Mouse (Mus musculus) urinary bladder, adult 2 months (tissue): Measurements from ENCODE around the gene Olfr1393. TPM values are rescaled to one million over a fixed set of nuclear protein-coding genes. Genes with fewer than 3 reads are reported as not detected.
"Not testable (repeated sequence)": the region's sequence is repeated elsewhere in the genome, so short reads cannot be mapped to it uniquely, and the experiment has no call there.

Source experiments
- DNase-seq: peaks from one replicate; pipeline ENCODE4 v3.0.0; 2022; ENCODE audit warnings: low spot score
- polyA plus RNA-seq: library from polyadenylated mRNA; depleted of rRNA; stranded (reverse); fragments of >200 nt; gene quantifications from 2 replicates; pipeline ENCODE4 v1.2.3, GENCODE M21; 2012; rRNA removed

Olfr1393 gene
- polyA plus RNA-seq, 1 experiment, result 0.12 TPM

DNA sequence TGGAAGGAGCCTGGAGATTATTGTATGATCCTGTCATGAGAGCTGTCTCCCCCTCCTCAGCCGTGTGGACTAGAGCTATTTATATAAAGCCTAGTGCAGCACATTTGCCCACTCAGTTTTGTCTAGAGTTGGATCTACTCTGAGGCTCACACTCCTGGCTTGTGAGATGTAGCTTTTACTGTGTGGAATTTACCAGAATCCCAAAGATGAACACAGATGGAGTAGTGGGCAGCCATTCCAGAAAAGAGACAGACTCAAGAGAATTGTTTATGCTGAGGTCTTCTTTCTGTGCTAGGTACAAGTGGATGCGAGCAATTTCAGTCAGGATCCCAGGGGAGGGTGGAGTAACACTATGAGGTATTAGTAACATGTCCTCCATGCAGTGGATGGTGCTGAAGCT is 9.1 kb downstream of the Olfr1393 start:
- DNase-seq, result no peak

DNA sequence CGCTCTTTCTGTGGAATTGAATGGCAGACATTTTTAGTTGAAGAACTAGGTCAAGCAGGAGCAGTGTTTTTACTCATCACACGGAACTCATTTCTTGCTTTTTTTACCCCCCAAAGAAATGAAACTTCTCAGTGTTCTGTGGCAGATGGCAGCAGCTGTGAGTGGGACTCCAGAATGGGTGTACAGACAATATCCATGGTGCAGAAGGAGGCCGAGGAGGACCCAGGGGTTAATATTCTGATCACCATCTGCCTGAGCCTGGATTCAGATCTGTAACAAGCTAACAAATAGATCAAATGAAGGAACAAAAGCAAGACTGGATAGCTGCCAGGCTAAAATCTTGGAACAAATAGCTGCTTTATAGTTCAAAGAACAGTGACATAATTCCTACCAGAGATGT is 14.7 kb downstream of the Olfr1393 start:
- DNase-seq, result no peak

DNA sequence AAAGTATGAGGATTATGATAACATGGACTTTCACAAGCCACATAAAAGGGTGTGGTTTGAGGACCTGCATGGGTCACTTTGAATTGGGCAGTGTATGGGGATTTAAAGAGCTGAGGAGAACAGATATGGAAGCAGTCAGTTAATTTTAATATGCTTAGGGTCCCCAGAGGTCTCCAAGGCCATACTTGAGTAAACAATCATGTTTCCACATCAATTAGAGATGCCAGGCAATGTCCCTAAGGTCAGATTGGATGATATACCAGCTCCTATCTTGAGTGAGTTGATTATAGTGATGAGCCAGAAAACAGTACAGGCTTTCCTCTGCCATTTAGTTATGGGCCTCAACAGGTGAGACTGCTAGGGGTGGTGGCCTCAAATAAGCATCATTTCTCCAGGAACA is 26.3 kb downstream of the Olfr1393 start, which contains the start of gene Olfr10:
Gene Olfr10 (plus strand): TSS at position 301 of the 400 bp plus-strand sequence.
- DNase-seq, result no peak

DNA sequence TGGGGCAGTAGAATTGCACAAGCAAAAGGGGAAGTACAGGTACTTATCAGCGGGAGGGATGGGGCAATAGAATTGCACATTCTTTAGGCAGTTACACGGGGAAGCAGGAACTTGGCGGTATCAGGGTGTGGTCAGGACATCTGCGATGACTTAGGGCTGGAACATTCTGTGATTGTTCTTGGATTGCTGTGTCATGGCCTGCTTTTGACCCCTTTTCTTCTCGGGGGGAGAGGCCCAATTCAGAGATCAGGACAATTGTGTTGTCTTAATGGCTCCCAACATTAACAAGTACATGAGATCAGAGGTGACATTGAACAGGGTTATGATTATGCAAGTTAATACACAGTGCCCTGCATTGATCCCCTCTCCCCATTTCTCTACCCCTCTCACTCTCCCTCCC is 30.4 kb downstream of the Olfr1393 start:
- DNase-seq, result not testable (repeated sequence)

DNA sequence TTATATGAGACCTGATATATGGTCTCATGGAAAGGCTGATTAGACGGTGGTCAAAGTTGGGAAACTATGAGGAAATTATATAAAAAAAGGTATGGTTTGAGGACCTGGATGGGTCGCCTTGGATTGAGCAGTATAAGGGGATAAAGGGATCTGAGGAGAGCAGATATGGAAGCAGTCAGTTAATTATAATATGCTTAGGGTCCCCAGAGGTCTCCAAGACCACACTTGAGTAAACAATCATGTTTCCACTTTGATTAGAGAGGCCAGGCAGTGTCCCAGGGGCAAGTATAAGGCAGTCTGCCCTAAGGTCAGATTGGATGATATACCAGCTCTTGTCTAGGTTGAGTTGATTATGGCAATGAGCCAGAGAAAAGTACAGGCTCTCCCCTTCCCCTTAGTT is 44.3 kb downstream of the Olfr1393 start, which contains the start of gene Olfr1391:
Gene Olfr1391 (plus strand): TSS at position 301 of the 400 bp plus-strand sequence.
- no peak for DNase-seq

DNA sequence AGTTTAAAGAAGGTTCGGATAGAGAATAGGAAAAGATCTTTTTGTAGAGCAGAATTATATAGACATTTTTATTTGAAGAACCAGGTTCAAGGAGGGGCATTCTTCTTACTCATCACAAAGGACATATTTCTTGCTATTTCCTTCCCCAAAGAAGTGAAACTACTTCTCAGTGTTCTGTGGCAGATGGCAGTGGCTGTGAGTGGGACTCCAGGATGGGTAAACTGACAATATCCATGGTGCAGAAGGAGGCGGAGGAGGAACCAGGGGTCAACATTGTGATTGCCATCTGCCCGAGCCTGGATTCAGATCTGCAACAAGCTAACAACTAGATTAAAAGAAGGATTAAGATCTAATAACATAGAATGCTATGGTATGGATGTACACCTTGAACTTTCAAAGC is 48.6 kb downstream of the Olfr1393 start:
- DNase-seq, result no peak

DNA sequence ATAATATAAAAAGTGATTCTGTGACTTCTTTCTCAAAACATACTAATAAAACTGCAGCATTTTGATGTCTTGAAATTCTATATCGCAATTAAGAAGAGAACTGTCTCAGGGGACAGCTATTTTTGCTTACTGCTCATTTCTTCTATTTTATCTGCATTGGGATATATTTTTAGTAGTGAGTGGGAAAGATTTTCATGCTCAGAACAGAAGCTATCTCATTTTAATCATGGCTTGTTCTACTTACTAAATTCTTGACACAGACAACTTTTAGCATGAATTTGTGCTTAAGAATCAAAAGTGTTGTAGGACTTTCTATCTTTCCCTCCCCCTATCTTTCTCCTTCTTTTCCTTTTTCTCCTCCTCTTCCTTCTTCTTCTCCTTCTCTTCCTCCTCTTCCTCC is 51.6 kb downstream of the Olfr1393 start:
- no peak for DNase-seq

Other genes with a start within 250 kb of the Olfr1393 start
- gene 9930111J21Rik2, start 227.1 kb upstream of the Olfr1393 start, polyA plus RNA-seq, result 5.9 and 7.8 TPM in 2 replicates
- gene Tgtp2, start 214.1 kb upstream of the Olfr1393 start, polyA plus RNA-seq, result 17.4 and 36.5 TPM in 2 replicates
- gene Ifi47, start 201.7 kb upstream of the Olfr1393 start, polyA plus RNA-seq, result 16.0 and 23.9 TPM in 2 replicates
- gene Olfr1396, start 163.4 kb upstream of the Olfr1393 start, polyA plus RNA-seq, result 0.06 and 0.14 TPM in 2 replicates
- gene Olfr1395, start 136.0 kb upstream of the Olfr1393 start, polyA plus RNA-seq, result not detected in 2 replicates
- gene Olfr1394, start 123.9 kb upstream of the Olfr1393 start, polyA plus RNA-seq, result not detected in 2 replicates
- gene Btnl9, start 91.1 kb upstream of the Olfr1393 start, polyA plus RNA-seq, result 0.62 and 0.73 TPM in 2 replicates
- gene Zfp62, start 75.0 kb upstream of the Olfr1393 start, polyA plus RNA-seq, result 12.4 and 17.0 TPM in 2 replicates
- 61.8 and 63.4 TPM in 2 replicates for gene Mgat1, start 34.1 kb upstream of the Olfr1393 start, polyA plus RNA-seq
- 0.10 and 0.15 TPM in 2 replicates for gene Olfr1392, start 7.0 kb downstream of the Olfr1393 start, polyA plus RNA-seq
- gene Olfr10, start 26.4 kb downstream of the Olfr1393 start, polyA plus RNA-seq, result not detected in 2 replicates
- gene Olfr1391, start 44.4 kb downstream of the Olfr1393 start, polyA plus RNA-seq, result not detected in 2 replicates
- gene Olfr1390, start 56.9 kb downstream of the Olfr1393 start, polyA plus RNA-seq, result not detected in 2 replicates
- gene Olfr1389, start 144.8 kb downstream of the Olfr1393 start, polyA plus RNA-seq, result not detected in 2 replicates
- 0.04 and 0.14 TPM in 2 replicates for gene Olfr1388, start 158.3 kb downstream of the Olfr1393 start, polyA plus RNA-seq
- gene Olfr1387, start 177.0 kb downstream of the Olfr1393 start, polyA plus RNA-seq, result not detected in 2 replicates
- not detected in 2 replicates for gene Olfr1386, start 186.7 kb downstream of the Olfr1393 start, polyA plus RNA-seq
- gene Olfr1385, start 210.8 kb downstream of the Olfr1393 start, polyA plus RNA-seq, result not detected in 2 replicates
- not detected in 2 replicates for gene Olfr1384, start 228.4 kb downstream of the Olfr1393 start, polyA plus RNA-seq
- not detected in 2 replicates for gene Olfr1383, start 241.3 kb downstream of the Olfr1393 start, polyA plus RNA-seq
- not detected in 2 replicates for gene Olfr1382, start 249.9 kb downstream of the Olfr1393 start, polyA plus RNA-seq